1 mouse cellular context compared by ENCODE assay signal in genomic region chr15:79927637-79928122, GRCm38 (mm10).
TF ChIP-seq lines count a peak whose summit lies in the region.

No protein-coding gene starts in this region.

TF ChIP-seq in CH12.LX, 34 proteins besides CTCF, POLR2A, EP300 and RAD21 (continued from another document):
- no peak for TF ChIP-seq ZKSCAN1 (IDR thresholded peaks at IDR 0.05; ENCODE audit: borderline replicate concordance, low read depth, low read length)
- no peak for TF ChIP-seq JUND (conservative IDR thresholded peaks at IDR 0.05; ENCODE audit: low read depth, low read length)
TF ChIP-seq in CH12.LX: peak in this region for 7.
